ENCODE assay signal across 10 mouse cellular contexts in the genomic region with DNA sequence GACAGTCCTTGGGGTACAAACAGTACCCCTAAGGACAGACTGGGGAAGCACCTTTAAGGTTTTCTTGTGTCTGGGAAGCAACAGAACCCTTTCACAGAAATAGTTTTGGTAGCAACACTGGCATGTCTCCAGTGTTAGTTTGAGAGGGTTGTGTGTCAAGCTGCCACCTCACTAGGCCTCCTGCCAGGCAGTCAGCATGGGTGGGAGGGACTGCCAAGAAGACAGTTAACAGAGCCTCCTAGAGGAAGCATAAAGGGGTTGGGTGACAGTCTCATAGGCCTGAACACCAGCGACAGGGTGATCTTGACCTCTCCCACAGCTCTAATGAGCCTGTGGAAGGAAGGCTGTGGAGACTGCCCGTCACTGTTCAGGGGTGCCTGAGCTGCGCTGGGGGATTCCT.
DNase-seq lines count a peak whose midpoint lies in the region; TF ChIP-seq lines count a peak whose summit lies in the region.
"Had no signal": no experiment of that assay in that cellular context is flagged by ENCODE, and none has a peak within 500 bp of the region (broad histone marks: within the 10 kb centered on the region; RNA-seq: fewer than 3 reads in every experiment).

No protein-coding gene starts in this region.

- H3K27ac ChIP-seq in heart, embryonic 10.5 days: no peak overlapping the region
- H3K27ac ChIP-seq in heart, adult 2 months: no peak overlapping the region; the same call in 1 of the 2 replicates
- H3K27ac ChIP-seq: stomach, embryonic 15.5 days had no signal

- TF ChIP-seq EP300 in heart, adult 2 months (IDR thresholded peaks at IDR 0.05; ENCODE audit: insufficient read depth, low read depth, low read length): 0 out of 2 replicates have a peak, but pooled peaks have one; percentile 47

- no peaks in the 10 kb centered on the region; the same call in 1 of the 2 replicates for H3K79me2 ChIP-seq in heart, adult 2 months (replicated peaks; ENCODE audit: control insufficient read depth, insufficient read depth, low read length)

- TF ChIP-seq POLR2A in heart, adult 2 months (IDR thresholded peaks at IDR 0.05; ENCODE audit: insufficient read depth, low read depth, low read length): no peak

- WGBS in heart, embryonic 10.5 days: 72% methylated on average over 3 of the region's 3 CpGs
- 43% methylated on average over 3 of the region's 3 CpGs for WGBS in heart, adult 2 months

- H3K4me3 ChIP-seq in heart, embryonic 10.5 days: no peak overlapping the region
- H3K4me3 ChIP-seq in heart, adult 2 months: no peak overlapping the region
- H3K4me3 ChIP-seq: megakaryocyte, embryonic 14.5 days; stomach, embryonic 15.5 days had no signal

- H3K4me1 ChIP-seq in heart, embryonic 10.5 days: peaks cover 16% of the 10 kb centered on the region
- H3K4me1 ChIP-seq in heart, adult 2 months (ENCODE audit: control insufficient read depth, insufficient read depth, low read length): peaks cover 4% of the 10 kb centered on the region
- H3K4me1 ChIP-seq: stomach, embryonic 15.5 days had no signal

- peak; percentile 94 for DNase-seq in heart, adult 11 months
- DNase-seq in heart, embryonic 10.5 days (ENCODE audit: low spot score): no peak
- DNase-seq in cerebellum, adult 11 months: peak; percentile 79
- DNase-seq in heart, adult 2 months: peak; percentile 59 to 70
- peak; percentile 37 to 66 for DNase-seq in left cerebral cortex, postnatal 14 days (ENCODE audit: low spot score in 2 of 2)
- no peak for DNase-seq in thymus, postnatal 4 days
- no peak for DNase-seq in retina, embryonic 14.5 days (ENCODE audit: low spot score)
- DNase-seq in urinary bladder, postnatal 25 days (ENCODE audit: low spot score): no peak

- H3K27me3 ChIP-seq in heart, embryonic 10.5 days (ENCODE audit: insufficient read depth, poor library complexity, severe bottlenecking): no peaks in the 10 kb centered on the region
- no peaks in the 10 kb centered on the region for H3K27me3 ChIP-seq in heart, adult 2 months (ENCODE audit: control insufficient read depth, insufficient read depth, low read length)
- H3K27me3 ChIP-seq: stomach, embryonic 15.5 days had no signal

- no peak overlapping the region for H3K9ac ChIP-seq in heart, adult 2 months (ENCODE audit: low read depth, low read length)
- H3K9ac ChIP-seq: stomach, embryonic 15.5 days had no signal

- no peaks in the 10 kb centered on the region for H3K36me3 ChIP-seq in heart, embryonic 10.5 days
- no peaks in the 10 kb centered on the region for H3K36me3 ChIP-seq in heart, adult 2 months (ENCODE audit: control insufficient read depth, insufficient read depth, low read length)
- H3K36me3 ChIP-seq: stomach, embryonic 15.5 days had no signal

- intact Hi-C loops in heart, adult 2 months (cut with DNase I): no loop called here
- intact Hi-C loops in left cerebral cortex, postnatal 14 days (cut with DNase I): no loop called here

- no peaks in the 10 kb centered on the region for H3K9me3 ChIP-seq in heart, embryonic 10.5 days
- H3K9me3 ChIP-seq: megakaryocyte, embryonic 14.5 days; stomach, embryonic 15.5 days had no signal

- no peak for TF ChIP-seq CTCF in heart, adult 2 months (IDR thresholded peaks at IDR 0.05)

Comparison
In these comparisons a context has a peak if more than half of its experiments do, and no peak if none do; other contexts are left out.
1. DNase-seq: peak in heart, adult 11 months (single experiment), cerebellum, adult 11 months (single experiment), heart, adult 2 months (2 of 2) and left cerebral cortex, postnatal 14 days (2 of 2); none in heart, embryonic 10.5 days (single experiment), thymus, postnatal 4 days (single experiment), retina, embryonic 14.5 days (single experiment) and urinary bladder, postnatal 25 days (single experiment).